Mouse (Mus musculus) thymus, adult 2 months (tissue): Measurements from ENCODE around the gene Clec2g.
"Not testable (repeated sequence)": the region's sequence is repeated elsewhere in the genome, so short reads cannot be mapped to it uniquely, and the experiment has no call there.

Experiments used
- CTCF ChIP-seq: fragments of 200-500 bp; IDR thresholded peaks from 2 replicates; pipeline ENCODE4 v1.5.1; 2012; ENCODE audit warnings: mild to moderate bottlenecking, control low read depth, low read length, moderate library complexity, borderline replicate concordance; ENCODE audit not compliant: control insufficient read depth, poor library complexity, insufficient read depth; ENCODE audit errors: extremely low read depth
- POLR2A ChIP-seq: fragments of 200-500 bp; IDR thresholded peaks from 2 replicates; pipeline ENCODE4 v1.6.1; 2012; ENCODE audit warnings: mild to moderate bottlenecking, low read length, control low read depth, moderate library complexity; ENCODE audit not compliant: control insufficient read depth, poor library complexity, insufficient read depth; ENCODE audit errors: extremely low read depth

GRCm38 (mm10) chr6:128935889-128936665 is 1.9 kb downstream of the Clec2g start:
- TF ChIP-seq CTCF, POLR2A: not testable (repeated sequence)
